Mouse (Mus musculus): ENCODE results near the gene Ndufb5.

DNA sequence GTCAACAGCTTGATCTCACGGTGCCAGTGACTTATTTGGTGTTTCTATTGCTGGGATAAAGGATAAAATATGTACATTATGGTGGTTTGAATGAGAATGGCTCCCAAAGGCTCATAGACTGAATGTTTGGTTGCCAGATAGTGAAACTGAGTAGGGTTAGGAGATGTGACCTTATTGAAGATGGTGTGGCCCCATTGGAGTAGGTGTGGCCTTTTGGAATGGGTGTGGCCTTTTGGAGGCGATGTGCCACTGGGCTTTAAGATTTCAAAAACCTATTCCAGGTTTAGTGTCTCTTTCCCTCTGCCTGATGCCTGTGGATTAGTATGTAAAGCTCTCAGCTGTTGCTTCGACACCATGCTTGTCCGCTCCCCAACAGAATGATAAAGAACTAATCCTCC lies 41.2 kb upstream of the Ndufb5 start:
- no peak for TF ChIP-seq CTCF (IDR thresholded peaks at IDR 0.05)
- no peak for TF ChIP-seq POLR2A (IDR thresholded peaks at IDR 0.05; ENCODE audit: insufficient read depth, low read depth, low read length)
